Mouse (Mus musculus): ENCODE measurements at regions not wholly inside any gene's neighbourhood (a gene's known extent, or its start where the extent isn't known, plus 50 kb on each side); places are given as distances from the start of the nearest gene placed in this dataset.

- DNase-seq, result peak; percentile 19 to 35
Observed at GRCm38 (mm10) chr2:168842261-168842740, 74.6 kb upstream of the Sall4 start.

GRCm38 (mm10) chr2:168841713-168842045, 73.9 kb upstream of the Sall4 start:
- DNase-seq, result no peak

GRCm38 (mm10) chr2:168840853-168841712, 73.3 kb upstream of the Sall4 start:
- peak in 1 of 2 experiments; percentile 15 for DNase-seq

GRCm38 (mm10) chr2:168839811-168840655, 72.3 kb upstream of the Sall4 start:
- DNase-seq, result peak in 1 of 2 experiments; percentile 22

DNA sequence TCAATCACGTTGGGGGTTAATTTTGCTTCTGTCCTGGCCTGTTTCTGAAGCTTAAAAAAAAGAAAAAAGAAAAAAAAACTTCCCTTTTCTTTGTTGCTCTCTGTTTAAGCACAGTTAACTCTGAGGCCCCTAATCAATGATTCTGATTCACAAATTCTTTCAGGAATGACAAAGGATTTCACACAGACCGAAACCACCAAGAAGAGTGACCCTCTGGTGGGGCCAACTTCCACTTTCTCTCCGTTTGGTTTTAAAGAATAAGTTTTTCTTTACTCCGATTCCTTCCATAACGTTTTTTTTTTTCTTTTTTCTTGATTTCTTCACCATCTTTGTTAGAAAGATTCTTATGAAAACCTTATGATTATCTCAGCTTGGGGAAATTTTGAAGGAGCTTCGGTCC, 71.5 kb upstream of the Sall4 start:
- DNase-seq, result no peak

DNA sequence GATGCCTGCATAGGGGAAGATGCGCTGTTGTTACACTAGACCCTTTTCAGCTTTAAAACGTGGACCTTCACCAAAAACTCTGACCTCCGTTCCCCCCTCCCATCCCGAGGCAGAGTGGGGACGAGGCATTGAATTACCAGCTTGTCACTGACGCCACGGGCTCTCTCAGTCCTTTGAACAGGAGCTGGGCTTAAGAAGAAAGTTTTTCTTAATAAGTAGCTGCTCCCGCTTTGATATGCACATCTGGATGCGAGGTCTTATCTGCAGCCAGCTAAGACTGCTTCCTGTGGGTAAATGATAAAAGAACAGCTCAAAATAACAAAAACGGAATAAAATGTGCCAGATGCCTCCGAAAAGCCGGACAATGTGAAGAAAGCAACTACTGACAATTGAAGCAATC, 70.9 kb upstream of the Sall4 start:
- no peak for DNase-seq

GRCm38 (mm10) chr2:168837951-168838570, 70.3 kb upstream of the Sall4 start:
- no peak for DNase-seq

- DNase-seq, result no peak
Observed at GRCm38 (mm10) chr2:168834771-168835170, 67.0 kb upstream of the Sall4 start.

DNA sequence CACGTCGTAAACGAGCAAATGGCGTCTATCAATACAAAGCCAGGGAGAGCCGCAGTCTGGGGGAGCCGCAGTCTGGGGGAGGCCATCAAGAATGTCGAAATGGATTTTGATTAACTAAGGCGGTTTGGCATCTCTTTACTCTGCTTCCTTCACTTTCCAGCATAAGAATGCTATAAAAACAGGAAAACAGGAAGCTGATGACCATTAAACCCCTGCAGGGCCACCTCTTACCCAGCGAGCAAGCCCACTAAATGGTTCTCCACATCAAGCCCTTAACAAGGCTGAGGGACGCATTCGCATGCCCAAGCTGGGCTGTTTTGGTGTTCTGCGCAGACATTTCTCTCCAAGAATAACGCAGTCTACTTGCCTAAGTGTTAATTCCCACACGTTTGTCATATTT, 64.0 kb upstream of the Sall4 start:
- peak in 1 of 2 experiments; percentile 17 for DNase-seq

GRCm38 (mm10) chr2:168820648-168821047, 52.9 kb upstream of the Sall4 start:
- DNase-seq, result no peak

All from kidney, postnatal 4 days (tissue).